Mouse (Mus musculus) c-Kit-positive CD71-positive TER-119-negative erythroid progenitor cells, embryonic 14.5 days (primary cell): ENCODE measurements at regions not wholly inside any gene's neighbourhood (a gene's known extent, or its start where the extent isn't known, plus 50 kb on each side); places are given as distances from the start of the nearest gene placed in this dataset.

Source experiments
- DNase-seq: peaks from one replicate; pipeline ENCODE4 v3.0.0-alpha.2; 2013; ENCODE audit warnings: low read depth

GRCm38 (mm10) chr10:43634371-43635080, 56.4 kb downstream of the Cd24a start:
- DNase-seq = no peak

DNA sequence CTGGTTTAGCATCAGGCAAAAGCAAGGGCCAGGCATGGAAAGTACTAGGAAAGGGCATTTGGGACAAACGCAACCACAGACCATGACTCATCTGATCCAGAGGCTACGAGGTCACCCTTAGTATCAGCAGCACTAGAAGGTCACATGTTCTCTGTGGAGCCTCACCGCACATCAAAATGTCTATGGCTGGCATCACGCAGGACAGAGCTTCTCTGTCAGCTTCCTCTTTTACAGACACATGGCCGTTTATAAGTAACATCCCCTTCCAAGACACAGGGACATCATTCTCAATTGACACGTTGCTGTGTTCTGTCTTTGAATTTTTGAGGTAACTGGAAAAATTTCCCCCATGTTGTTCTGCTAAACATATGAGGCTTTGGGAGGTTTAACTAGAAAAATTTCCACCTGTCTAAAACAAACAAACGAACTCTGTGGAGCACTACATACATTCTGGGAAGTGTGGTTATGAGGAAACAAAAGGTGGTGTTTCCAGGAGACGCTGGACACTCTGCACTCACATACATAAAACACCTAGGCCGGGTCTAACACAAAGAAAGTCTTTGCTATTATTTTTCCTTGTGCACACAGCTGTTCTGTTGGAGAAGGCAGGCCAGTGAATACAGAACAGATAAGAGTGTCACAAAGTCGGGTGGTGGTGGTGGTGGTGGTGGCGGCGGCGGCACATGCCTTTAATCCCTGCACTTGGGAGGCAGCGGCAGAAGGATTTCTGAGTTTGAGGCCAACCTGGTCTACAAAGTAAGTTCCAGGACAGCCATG, 63.3 kb downstream of the Cd24a start:
- DNase-seq = no peak

- DNase-seq = no peak
These were observed 68.2 kb downstream of the Cd24a start for GRCm38 (mm10) chr10:43646326-43646725.

GRCm38 (mm10) chr10:43646965-43647364, 68.9 kb downstream of the Cd24a start:
- DNase-seq = no peak

DNA sequence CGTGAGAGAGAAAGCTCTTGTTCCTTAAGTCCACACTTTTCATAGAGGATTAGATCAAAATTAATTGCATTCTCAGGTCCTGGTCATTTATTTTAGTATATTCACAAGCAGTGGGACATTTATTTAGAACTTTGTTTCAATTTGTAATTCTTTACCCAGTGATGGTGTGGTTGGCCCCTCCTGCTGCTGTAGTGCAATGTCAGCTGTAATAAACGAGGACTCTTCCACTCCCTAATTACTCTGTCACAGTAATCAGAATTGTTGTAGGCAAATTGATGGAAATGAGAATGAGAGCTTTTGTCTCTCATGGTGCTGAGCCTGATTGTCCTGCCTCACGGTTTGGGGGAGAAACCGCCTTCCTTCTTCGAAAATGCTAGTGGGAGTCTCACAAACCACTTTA, 70.1 kb downstream of the Cd24a start:
- no peak for DNase-seq

DNA sequence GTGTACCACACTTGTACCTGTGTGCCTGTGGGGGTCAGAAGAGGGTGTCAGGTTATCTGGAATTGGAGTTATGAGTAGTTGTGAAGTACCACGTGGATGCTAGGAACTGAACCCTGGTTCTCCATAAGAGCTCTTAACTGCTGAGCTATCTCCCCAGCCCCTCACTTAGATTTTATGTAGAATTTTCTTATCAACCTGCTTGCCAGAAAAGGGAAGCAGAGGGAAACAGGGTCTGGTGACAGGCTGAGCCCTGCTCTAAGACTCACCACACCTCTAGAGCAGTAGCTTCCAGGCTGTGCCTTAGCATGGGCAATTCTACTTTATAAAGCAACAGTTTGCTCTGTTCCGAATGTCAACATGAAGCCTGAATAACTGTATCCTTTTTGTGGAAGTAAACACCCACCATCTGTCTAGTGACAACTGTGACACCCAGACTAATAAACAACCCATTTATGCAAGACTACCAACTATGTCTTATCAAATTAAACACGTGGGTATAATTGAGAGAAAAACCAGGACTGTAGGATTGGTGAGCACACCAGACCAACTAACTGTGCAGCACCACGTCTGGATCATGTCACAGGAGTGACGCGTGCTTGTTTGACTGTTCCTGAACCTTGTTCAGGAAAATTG, 70.8 kb downstream of the Cd24a start:
- DNase-seq = no peak

DNA sequence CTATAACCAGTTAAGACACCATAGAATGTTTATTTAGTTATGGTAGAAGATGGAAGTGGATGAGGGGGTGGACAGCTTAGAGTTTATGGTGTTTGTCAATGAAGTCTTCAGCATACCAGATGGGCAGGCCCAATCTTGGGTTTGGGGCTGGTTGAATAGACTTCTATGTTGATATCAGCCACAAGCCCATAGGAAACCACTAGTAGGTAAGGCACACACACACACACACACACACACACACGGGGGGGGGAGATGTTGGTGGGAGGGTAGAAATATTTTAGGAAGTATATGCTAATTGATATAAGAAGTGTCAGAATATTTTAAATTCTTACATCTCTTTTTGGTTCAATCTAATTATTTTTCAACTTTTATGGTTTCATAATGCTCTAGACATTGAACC, 72.4 kb downstream of the Cd24a start:
- DNase-seq = no peak

DNA sequence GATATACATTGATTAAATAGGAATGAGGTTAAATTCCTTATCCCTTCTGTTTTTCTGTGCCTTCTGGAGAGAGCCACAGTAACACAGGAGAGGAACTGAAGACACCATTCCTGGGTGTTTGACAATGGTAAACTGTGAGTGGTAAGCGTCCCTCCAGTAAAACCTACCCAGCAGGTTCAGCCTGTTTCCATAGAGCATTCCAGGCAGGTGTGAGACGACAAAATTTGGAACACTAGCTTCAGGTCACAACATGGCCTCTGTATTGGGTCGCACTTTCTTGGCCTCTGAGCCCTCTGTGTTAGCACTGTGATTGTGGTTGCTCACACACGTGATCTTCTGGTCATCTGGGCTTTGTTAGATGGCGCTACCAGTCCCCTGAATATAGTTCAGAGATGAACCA, 73.4 kb downstream of the Cd24a start:
- DNase-seq = no peak

- DNase-seq = no peak
These were observed 73.8 kb downstream of the Cd24a start for GRCm38 (mm10) chr10:43651915-43652314.

DNA sequence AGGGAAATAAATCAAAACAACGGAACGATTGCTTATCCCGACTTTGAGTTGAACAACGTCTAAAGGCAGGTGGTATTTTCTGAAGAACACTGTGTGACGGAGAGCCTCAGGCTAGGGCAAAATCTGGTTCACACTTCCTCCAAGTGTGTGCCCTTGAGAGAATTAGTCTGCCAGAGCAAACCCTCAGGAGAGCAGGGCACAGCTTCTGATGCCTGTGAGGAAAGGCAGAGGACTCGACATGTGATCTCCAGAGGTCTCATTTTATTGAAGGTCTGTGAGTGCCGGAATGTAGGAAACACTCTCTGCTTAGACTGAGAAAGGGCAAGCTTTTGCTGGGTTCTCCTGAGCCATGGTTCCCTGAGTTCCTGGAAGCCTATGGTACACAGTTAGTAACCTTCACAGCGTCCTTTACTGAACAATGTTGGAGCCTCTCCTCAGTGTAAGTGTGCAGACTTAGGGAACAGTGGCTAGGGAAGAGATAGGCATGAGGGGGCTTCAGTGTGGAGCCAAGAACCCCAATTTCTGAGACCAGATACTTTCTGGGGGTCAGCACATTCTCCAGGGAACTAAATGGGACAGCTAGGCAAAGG, 77.1 kb downstream of the Cd24a start:
- no peak for DNase-seq

DNA sequence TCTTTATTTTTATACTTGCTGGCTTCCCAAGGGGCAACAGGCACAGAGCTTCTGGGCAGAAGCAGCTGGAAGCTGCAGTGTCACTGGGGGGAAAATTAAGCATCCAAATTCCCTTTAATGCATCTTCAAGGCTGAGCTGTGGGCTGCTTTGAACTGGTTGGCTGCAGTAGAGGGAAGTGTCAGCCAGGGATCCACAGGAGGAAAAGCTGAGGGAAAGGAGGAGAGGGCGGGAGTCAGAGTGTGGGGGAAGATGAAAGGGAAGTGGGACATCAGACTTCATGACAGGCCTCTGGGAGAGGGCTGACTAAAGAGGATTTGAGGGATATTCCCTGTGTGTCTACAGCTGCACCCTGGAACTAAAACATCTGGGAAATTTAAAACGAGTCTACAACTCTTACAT, 77.6 kb downstream of the Cd24a start:
- no peak for DNase-seq

DNA sequence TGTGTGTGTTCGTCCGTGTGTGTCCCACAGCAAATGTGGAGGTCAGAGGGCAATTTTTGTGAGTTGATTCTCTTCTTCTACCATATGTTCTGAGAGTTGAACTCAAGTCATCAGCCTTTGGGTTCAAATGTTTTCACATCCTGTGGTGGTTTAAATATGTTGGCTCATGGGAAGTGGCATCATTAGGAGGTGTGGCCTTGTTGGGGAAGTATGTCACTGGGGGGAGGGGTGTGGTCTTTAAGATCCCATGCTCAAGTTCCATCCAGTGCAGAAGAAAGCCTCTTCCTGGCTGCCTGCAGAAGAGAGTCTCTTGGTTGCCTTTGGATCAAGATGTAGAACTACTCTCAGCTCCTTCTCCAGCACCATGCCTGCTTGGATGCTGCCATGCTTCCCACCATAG, 78.1 kb downstream of the Cd24a start:
- DNase-seq = no peak

- no peak for DNase-seq
These were observed 79.6 kb downstream of the Cd24a start for GRCm38 (mm10) chr10:43657501-43658225.

- no peak for DNase-seq
These were observed 80.1 kb downstream of the Cd24a start for GRCm38 (mm10) chr10:43658226-43658593.

- DNase-seq = no peak
These were observed 86.8 kb downstream of the Cd24a start for GRCm38 (mm10) chr10:43664844-43665243.

GRCm38 (mm10) chr10:43666262-43667085, 88.4 kb downstream of the Cd24a start:
- no peak for DNase-seq

DNA sequence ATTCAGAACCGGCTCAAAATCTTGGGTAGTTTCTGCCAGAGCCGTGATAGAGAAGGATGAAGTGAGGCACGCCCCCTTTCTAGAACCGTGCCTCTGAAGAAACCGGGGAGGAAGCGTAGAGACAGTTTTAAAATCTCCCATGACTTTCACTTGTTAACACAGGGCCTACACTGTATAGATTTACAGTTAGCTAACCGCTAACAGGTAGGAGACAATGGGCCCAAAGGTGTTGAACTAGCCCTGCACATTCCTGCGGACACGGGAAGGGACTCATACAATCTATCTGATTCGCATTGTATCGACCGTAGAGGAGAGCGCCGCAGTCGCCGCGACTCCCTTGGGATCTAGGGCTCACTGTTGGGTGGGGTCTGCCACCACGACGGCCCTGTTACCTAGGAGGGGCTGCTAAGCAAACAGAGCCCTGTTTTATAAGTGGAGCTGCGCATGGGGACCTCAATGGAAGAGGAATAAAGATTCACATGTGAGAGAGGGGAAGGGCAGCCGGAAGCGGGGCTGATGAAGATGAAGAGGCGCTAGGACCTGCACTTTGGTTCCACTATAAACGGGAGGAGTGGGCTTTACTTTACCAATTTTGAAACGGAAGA, 89.1 kb downstream of the Cd24a start:
- no peak for DNase-seq

DNA sequence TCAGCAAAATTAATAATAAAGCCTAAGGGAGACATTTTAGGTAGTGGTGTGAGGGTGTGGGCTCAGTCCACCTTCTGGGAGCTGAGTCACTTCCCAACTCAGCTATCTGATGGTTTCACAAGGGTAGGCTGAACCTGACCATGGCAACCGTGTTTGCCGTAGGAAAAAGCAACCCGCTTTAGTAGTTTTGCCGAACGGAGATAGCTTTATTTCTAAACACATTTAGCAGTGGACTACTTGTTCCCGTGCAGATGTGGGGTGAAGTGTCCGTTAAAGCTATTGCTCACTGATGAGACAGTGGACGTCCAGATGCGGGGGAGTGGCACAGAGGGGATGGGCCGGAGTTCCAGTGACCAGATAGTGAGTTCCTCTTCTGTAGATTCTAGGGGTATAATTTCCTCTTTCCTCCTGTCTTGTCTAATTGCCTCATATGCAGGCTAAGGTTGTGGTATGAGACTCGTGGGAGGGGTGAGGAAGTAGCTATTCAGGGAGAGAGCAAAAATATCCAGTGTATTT, 89.7 kb downstream of the Cd24a start:
- no peak for DNase-seq

- no peak for DNase-seq
These were observed 91.4 kb downstream of the Cd24a start for GRCm38 (mm10) chr10:43669471-43669870.

GRCm38 (mm10) chr10:43670745-43671144, 92.7 kb downstream of the Cd24a start:
- no peak for DNase-seq

DNA sequence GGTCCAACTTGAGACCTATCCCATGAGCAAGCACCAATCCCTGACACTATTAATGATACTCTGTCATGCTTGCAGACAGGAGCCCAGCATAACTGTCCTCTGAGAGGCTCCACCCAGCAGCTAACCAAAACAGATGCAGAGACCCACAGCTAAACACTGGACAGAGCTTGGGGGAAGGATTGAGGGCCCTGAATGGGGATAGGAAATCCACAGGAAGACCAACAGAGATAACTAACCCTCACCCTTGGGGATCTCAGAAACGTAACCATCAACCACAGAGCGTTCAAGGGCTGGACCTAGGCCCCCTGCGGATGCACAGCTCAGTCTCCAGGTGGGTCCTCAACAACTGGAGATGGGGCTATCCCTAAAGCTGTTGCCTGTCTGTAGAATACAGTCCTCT, 93.7 kb downstream of the Cd24a start:
- DNase-seq = no peak
